Mouse (Mus musculus) olfactory bulb, adult 2 months (tissue): ENCODE data around the gene Erbb3.

Experiments
- CTCF ChIP-seq: fragments of 200-500 bp; IDR thresholded peaks from 2 replicates; pipeline ENCODE4 v1.5.1; 2012; ENCODE audit warnings: low read depth, mild to moderate bottlenecking, low read length, moderate library complexity; ENCODE audit not compliant: insufficient read depth
- POLR2A ChIP-seq: fragments of 200-500 bp; IDR thresholded peaks from 2 replicates; pipeline ENCODE4 v1.6.1; 2012; ENCODE audit warnings: mild to moderate bottlenecking, low read depth, low read length, moderate library complexity; ENCODE audit not compliant: insufficient read depth

- no peak for TF ChIP-seq CTCF
- TF ChIP-seq POLR2A, result no peak
Measured at GRCm38 (mm10) chr10:128629746-128630145, 40.3 kb upstream of the Erbb3 start.
